Mouse (Mus musculus) MEL (cell line): Measurements from ENCODE around the gene Lrtm1.

ENCODE experiments used
- CTCF ChIP-seq, 3 experiments: IDR thresholded peaks in 2 of 3; conservative IDR thresholded peaks in 1 of 3; 2 replicates each; pipeline ENCODE4 v1.5.1; 2011 to 2012; ENCODE audit warnings: low read length in 3 of 3, low read depth in 2 of 3, mild to moderate bottlenecking in 2 of 3, improper control_type of control experiment in 1 of 3, inconsistent platforms in 1 of 3, mixed read lengths in 1 of 3, moderate library complexity in 1 of 3; ENCODE audit not compliant: control insufficient read depth in 1 of 3, insufficient read depth in 1 of 3, poor library complexity in 1 of 3, severe bottlenecking in 1 of 3
- MYC ChIP-seq: IDR thresholded peaks from 2 replicates; pipeline ENCODE4 v1.6.1; 2011; ENCODE audit warnings: low read depth, mild to moderate bottlenecking, low read length, improper control_type of control experiment, moderate library complexity

- no peak for TF ChIP-seq CTCF (IDR thresholded peaks at IDR 0.05 in 2 of 3, conservative IDR thresholded peaks at IDR 0.05 in 1 of 3; ENCODE audit: control insufficient read depth in 1 of 3, insufficient read depth in 1 of 3, low read depth in 2 of 3, low read length in 3 of 3, poor library complexity in 1 of 3, severe bottlenecking in 1 of 3)
- TF ChIP-seq MYC, result no peak
Observed at GRCm38 (mm10) chr14:29040606-29041364, 22.8 kb downstream of the Lrtm1 start.
